Mouse (Mus musculus): ENCODE results near the gene Arid3c.

DNA sequence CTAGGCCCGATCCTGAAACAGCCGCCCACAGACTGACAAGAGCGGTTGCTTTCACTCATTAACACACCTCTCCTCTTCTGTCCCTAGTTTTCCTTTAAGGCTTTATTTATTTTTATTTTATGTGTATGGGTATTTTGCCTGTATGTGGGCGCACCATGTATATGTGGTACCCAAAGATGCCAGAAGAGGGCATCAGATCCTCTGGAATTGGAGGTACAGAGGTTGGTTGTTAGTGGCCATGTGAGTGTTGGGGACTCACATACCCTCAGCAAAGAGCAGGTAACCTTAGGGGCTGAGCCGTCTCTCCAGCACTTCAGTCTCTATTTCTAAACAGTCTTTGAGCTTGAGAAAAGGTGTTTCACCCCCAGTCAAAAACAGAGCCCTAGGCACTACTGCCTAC is 15.3 kb downstream of the Arid3c start:
- peak; percentile 44 for TF ChIP-seq CTCF (conservative IDR thresholded peaks at IDR 0.05; ENCODE audit: insufficient read depth, insufficient read length, low read depth, low read length)
- TF ChIP-seq POLR2A (IDR thresholded peaks at IDR 0.05; ENCODE audit: low read depth, low read length): no peak
